Mouse (Mus musculus): ENCODE results near the gene Rbm44.
A peak's percentile ranks its signal among the peaks of the same experiment; 100 is the strongest.

Rbm44 gene

GRCm38 (mm10) chr1:91144813-91145212 lies at the start of gene Rbm44:
TSS of gene Rbm44 (plus strand) at chr1:91145089.
- no peak for DNase-seq

GRCm38 (mm10) chr1:91095258-91095657 lies 49.6 kb upstream of the Rbm44 start:
- no peak for DNase-seq

- DNase-seq = no peak
Measured at GRCm38 (mm10) chr1:91095853-91096252, 49.0 kb upstream of the Rbm44 start.

- DNase-seq = no peak
Measured at GRCm38 (mm10) chr1:91096490-91096889, 48.4 kb upstream of the Rbm44 start.

- DNase-seq = no peak
Measured at GRCm38 (mm10) chr1:91097283-91097834, 47.5 kb upstream of the Rbm44 start.

DNA sequence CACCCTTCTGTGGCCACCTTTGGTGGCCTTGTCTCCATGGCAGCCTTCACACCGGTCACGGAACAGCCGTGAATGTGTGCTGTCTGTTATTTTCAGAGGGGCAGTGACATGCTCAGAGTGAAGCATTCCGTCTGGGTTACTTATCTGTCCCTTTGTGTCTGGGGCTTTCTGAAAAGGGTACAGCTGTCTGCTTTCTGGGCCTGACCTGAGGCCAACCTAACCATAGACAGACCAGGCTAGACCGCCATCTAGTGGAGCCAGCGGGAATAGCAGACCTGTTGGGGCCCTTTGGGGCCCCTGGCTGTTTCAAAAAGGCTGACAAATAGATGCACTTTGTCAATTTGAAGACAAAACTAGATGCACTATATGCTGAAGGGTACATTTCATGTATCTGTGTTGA lies 46.0 kb upstream of the Rbm44 start:
- peak; percentile 31 for DNase-seq

- no peak for DNase-seq
Measured at GRCm38 (mm10) chr1:91101709-91102440, 43.0 kb upstream of the Rbm44 start.

DNA sequence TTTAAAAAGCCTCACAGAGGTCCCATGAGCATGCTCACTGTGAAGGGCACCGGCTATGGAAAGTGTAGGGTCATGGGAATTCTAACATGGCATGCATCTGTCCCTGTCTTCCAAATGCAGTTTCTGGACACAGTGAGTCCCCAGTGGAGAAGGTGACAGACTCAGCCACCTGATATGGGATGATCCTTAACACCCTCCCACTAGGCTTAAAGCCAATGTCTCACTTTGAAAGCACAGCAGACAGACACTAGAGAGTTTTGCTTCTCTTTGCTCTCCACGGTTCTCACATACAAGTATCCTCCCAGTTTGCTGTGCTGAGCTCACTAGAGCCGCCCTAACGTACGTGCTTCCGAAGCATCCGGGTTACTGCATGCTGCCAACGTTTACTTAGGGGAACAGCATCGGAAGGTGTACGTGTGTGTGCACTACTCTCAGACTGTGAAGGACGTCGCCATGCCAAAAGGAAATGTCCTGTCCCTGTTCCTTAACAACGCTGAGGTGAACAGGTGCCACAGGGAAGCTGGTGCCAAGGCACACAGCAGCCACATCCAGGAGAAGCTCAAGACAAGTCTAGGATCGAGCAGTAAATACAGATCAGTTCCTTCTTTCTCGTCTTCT lies 41.4 kb upstream of the Rbm44 start:
- DNase-seq = no peak

DNA sequence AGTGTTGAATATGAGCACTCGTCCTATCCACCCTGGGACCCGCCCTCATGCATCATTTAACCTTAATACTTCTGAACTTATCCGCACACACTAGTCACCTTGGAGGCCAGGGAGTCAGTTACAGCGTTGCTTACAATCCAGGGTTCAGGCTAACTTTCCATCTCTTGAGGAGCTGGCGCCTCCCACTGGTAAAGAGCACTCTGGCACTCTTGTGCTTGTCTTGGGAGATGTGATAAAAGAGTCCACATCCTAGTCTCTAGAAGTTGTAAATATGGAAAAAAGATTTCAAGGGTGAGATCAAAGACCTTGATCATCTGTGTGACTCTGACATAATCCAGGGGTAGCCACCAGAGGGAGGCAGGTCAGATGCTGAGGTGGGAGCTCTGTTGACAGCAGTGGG lies 37.3 kb upstream of the Rbm44 start:
- DNase-seq = no peak

- DNase-seq = no peak
Measured at GRCm38 (mm10) chr1:91109302-91109701, 35.6 kb upstream of the Rbm44 start.

DNA sequence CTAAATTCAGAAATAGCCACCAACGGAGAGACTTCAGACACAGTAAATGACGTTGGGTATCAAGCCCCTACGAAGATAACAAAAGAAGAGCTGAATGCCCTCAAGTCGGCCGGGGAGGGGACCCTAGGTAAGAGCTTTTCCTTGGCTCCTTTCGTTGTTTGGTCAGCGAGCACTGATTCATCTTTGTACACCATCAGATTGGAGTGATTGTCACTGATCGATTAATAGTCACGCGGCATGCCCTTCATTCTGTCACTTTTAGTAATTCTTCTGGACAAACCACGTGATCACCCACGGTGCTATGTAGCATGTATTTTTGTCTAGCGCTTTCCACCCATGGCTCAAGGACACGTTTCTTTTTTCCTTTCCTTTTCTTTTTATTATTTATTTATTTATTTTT lies 32.7 kb upstream of the Rbm44 start:
- DNase-seq = no peak

DNA sequence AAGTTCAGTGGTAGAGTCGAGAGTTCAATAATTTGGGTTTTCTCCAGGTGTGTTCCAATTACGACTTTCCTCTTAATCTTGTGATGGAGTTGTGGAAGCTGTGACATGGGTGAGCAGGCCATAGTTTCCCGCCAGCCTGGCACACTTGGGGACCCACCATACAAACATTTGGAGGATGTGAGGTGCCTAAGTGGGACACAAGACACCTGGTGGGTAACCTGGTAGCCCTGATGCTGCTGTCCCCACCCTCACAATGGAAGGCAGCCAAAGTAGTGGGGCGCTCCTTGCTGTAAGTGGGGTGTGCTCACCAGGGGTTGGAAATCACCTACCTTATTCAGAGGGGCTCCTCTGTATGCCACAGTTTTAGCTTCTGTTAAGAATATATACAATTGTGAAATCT lies 32.3 kb upstream of the Rbm44 start:
- no peak for DNase-seq

DNA sequence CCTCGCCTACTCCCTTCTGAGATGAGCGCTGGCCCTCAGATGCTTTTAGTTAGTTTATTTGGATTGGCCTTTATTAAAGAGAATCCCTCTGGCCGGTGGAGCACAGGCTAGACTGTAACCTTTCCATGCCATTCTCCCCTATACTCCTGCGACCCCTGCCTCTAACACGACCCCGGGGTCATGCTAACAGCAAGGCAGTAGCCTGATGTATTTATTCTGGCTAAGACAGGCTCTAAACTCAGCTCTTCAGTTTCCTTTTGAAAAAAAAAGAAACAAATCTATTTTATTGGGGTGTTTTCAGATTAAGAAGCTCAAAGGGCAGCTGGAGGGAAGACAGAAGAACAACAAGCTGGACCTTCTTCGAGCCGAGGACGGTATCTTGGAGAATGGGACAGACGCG lies 22.8 kb upstream of the Rbm44 start:
- DNase-seq = no peak

DNA sequence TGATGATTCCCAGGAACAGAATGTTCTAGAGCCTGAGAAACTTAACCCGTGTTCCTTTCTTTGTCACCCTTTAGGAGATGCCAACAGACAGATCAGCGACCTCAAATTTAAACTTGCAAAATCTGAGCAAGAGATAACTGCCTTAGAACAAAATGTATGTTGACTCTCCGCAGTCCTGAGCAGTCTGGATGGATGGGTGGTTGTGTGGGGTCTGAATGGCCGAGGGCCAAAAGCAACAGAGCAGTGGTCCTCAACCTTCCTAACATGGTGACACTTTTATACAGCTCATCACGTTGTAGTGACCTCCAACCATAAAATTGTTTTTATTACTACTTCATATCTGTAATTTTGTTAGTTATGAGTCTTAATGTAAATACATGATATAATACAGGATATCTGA lies 21.9 kb upstream of the Rbm44 start:
- no peak for DNase-seq

DNA sequence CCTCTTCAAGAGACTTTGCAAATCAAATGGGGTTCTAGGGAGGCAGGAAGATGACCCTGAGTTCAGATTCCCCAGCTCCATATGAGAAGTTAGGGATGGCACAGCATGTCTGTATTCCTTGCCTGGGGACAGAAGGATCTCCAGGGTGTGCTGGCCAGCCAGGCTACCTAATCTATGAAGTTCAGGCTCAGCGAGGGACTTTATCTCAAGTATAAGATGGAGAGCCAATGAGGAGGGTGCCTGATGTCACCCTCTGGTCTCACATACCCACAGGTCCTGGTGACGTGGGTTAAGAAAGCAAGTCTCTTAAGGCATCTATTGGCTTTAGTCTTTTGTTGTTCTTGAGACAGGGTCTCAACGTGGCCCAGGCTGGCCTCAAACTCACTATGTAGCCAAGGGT lies 21.4 kb upstream of the Rbm44 start:
- no peak for DNase-seq

DNA sequence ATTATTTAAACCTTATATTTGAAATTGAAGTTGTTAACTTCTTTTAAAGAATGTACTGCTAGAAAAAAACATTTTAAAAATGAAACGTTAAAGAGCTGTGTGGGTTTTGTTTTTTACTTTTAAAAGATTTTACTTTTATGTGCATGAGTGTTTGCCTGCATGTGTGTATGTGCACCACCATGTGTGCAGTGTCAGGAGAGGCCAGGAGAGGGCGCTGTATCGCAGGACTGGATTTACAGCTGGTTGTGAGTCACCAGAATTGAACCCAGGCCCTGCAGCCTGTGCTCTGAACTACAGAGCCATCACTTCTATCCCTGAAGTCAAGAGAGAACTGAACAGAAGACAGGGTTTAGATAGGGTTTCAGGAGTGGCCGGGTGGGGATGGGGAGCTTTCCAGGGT lies 16.0 kb upstream of the Rbm44 start:
- no peak for DNase-seq

GRCm38 (mm10) chr1:91137036-91137435 lies 7.9 kb upstream of the Rbm44 start:
- no peak for DNase-seq

DNA sequence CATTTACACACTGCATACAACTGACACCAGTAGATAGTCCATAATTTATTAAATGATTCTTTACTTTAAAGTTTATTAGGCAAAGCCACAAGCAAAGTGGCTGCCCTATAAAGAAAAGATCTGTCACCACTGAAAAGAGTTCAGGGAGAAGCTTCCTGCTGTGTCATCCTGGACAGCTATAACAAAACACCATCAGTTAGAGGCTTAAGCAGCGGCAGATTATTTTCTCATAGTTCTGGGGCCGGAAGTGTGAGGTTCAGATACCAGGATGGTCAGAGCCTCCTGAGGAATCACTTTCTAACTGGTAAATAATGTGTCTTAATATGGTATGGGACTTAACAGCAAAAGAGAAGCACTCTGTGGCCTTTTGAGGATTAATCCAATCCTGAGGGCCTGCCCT lies 6.6 kb downstream of the Rbm44 start:
- no peak for DNase-seq

- DNase-seq = no peak
Measured at GRCm38 (mm10) chr1:91166798-91167197, 21.9 kb downstream of the Rbm44 start.

GRCm38 (mm10) chr1:91169157-91169556 lies 24.3 kb downstream of the Rbm44 start:
- DNase-seq = no peak

DNA sequence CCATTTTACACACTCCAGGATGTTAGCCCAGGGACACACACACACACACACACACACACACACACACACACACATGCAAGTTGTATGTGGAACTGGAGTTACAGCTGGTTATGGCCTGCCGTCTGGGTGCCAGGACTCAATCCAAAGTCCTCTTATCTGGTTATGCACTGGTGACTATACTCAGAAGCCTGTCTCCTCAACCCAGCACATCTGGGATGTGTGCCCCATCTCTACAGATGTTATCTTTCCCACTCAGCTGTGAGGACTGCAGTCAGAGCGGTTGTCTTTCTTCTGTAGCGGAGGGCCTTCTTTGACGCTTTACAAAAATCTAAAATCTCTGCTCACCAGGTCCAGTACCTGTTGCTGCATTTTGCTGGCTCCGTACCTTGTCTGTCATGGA lies 29.9 kb downstream of the Rbm44 start:
- no peak for DNase-seq

GRCm38 (mm10) chr1:91176026-91176425 lies 31.1 kb downstream of the Rbm44 start:
- DNase-seq = no peak

- no peak for DNase-seq
Measured at GRCm38 (mm10) chr1:91176871-91177270, 32.0 kb downstream of the Rbm44 start.

DNA sequence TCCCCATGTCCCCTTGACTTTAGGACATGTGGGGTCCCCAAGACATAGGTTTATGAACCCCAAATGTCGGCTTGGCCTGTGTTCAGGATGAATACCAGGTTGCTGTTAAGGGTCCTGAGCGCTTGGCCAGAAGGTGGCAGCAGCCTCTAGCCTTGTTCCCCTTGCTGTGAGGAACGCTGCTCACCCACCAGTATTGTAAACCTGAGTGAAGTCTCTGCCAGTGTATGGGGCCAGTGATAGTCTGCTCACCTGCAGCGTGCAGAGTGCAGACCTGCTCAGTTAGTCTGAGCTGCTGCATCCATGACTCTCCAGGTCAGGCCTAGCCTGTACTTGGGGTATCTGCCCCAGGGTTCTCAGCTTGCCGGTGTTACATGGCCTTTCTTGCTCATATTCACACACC lies 34.2 kb downstream of the Rbm44 start:
- peak; percentile 73 for DNase-seq

Measured in right cerebral cortex, postnatal 25 days (tissue).